Mouse (Mus musculus) thymus, adult 2 months (tissue): ENCODE measurements around the gene 4930558K02Rik.

Source experiments
- CTCF ChIP-seq: fragments of 200-500 bp; IDR thresholded peaks from 2 replicates; pipeline ENCODE4 v1.5.1; 2012; ENCODE audit warnings: mild to moderate bottlenecking, control low read depth, low read length, moderate library complexity, borderline replicate concordance; ENCODE audit not compliant: control insufficient read depth, poor library complexity, insufficient read depth; ENCODE audit errors: extremely low read depth
- POLR2A ChIP-seq: fragments of 200-500 bp; IDR thresholded peaks from 2 replicates; pipeline ENCODE4 v1.6.1; 2012; ENCODE audit warnings: mild to moderate bottlenecking, low read length, control low read depth, moderate library complexity; ENCODE audit not compliant: control insufficient read depth, poor library complexity, insufficient read depth; ENCODE audit errors: extremely low read depth

DNA sequence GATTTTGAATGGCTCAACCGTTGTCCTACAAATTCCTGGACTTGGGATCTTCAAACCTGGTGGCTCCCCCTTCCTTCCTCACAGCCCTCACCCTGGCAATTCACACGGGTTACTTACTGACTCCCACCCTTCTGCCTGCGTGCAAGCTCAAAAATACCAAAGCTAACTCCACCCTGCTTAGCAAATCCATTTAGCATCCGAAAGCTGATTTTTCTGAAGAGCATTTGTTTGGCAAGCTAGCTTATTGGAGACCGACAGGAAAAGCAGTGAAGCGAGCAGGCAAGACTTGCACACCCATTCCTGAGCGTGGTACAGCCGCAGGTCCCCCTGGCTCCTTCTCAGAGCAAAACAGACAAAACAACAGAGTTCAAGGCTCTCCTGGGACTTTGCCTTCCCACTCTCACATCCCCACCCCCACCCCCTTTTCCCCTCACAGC lies 29.2 kb upstream of the 4930558K02Rik start:
- TF ChIP-seq CTCF (no peak), POLR2A (no peak)
